Mouse (Mus musculus): ENCODE measurements around the gene 1700015G11Rik.

1700015G11Rik gene

DNA sequence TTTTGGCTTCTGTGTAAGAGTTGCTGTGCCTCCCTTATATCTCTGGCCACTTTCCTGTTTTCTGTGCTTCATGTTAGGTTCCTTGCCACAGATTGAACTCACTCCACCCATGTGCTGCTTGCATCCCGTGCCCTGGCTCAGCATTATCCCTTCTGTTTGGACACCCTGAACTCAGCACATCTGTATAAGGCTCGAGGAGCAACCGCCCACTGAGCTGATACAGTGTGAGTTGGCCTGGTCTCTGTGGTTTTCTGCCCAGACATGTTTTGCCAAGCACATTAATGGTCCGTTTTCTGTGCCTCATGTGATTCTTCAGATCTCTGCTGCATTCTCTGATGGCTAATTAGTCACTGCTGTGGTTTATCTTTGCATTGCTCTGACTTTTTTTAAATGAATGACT lies 47.9 kb downstream of the 1700015G11Rik start:
- DNase-seq (ENCODE audit: low read depth, low spot score): no peak

- no peak for DNase-seq (ENCODE audit: low read depth, low spot score)
Measured at GRCm38 (mm10) chr7:51964681-51965080, 50.8 kb downstream of the 1700015G11Rik start.

DNA sequence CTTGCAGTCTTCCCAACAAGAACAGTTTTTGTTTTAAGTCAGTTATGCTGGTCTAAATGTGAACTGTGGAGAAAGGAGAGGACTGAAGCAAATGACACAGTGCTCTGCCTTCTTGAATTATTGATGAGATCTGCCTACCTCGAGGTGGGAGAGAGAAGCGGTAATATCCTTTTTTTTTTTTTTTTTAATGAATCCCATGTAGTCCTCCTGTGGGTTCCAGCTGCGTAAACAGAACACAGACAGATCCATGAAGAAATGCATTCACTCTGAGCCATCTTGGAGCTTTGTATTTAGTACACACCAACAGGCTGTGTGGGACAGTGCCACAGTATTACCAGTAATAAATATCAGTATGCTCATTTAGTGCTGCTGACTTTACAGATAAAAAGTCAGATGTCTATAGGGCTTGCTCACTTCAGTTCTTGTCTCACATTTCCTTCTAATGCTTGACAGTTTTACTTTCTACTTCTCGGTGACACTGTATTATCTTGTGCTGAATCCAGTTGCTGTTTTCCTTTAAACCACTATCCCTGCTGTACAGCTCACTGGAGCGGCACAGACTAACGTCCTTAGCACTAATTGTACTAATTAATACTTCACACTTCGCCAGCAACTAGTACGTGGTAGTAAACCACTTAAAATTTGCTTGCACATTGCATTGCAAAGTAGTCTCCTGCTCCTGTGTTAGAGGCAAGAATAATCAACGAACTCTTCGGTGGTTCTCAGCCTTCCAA lies 53.1 kb downstream of the 1700015G11Rik start:
- no peak for DNase-seq (ENCODE audit: low read depth, low spot score)
